Mouse (Mus musculus): ENCODE results near the gene Nrxn2. TPM values are rescaled to one million over a fixed set of nuclear protein-coding genes. Genes with fewer than 3 reads are reported as not detected.

Gene Nrxn2
- total RNA-seq (2014; rRNA removed) (355 and 426 TPM in 2 replicates), polyA plus RNA-seq (2015; fragmentation: Nextera tagmentation; extraction: Ambion mirVana) (54.4 and 60.4 TPM in 2 replicates)

GRCm38 (mm10) chr19:6418233-6418879 is at the start of gene Nrxn2:
Nrxn2 (plus strand) TSS chr19:6418731.
- H3K27me3 ChIP-seq (ENCODE audit: insufficient read depth, low read length): no peaks in the 10 kb centered on the region
- H3K4me2 ChIP-seq (ENCODE audit: low read depth, low read length): peak within 1 kb of the TSS; percentile 76
- H3K27ac ChIP-seq: peak within 1 kb of the TSS; percentile 94
- H3K9ac ChIP-seq (replicated peaks; ENCODE audit: low read length): peak within 1 kb of the TSS; percentile 80
- peak; percentile 97 for DNase-seq (ENCODE audit: low spot score)
- no peaks in the 10 kb centered on the region for H3K36me3 ChIP-seq (ENCODE audit: insufficient read depth, low read length)
- no peaks in the 10 kb centered on the region for H3K9me3 ChIP-seq (ENCODE audit: low read length)
- H3K4me1 ChIP-seq (ENCODE audit: insufficient read depth, low read length): peaks cover 50% of the 10 kb centered on the region
- under 1% methylated on average over 44 of the region's 46 CpGs for WGBS
- H3K4me3 ChIP-seq (ENCODE audit: low read length): peak within 1 kb of the TSS; percentile 73
- peak; percentile 95 for TF ChIP-seq CTCF (IDR thresholded peaks at IDR 0.05; ENCODE audit: low read depth)
- peak; percentile 93 for ATAC-seq

- TF ChIP-seq CTCF (IDR thresholded peaks at IDR 0.05; ENCODE audit: low read depth): no peak
- no peak overlapping the region for H3K4me3 ChIP-seq (ENCODE audit: low read length)
- peaks cover 81% of the 10 kb centered on the region for H3K36me3 ChIP-seq (ENCODE audit: insufficient read depth, low read length)
- H3K27ac ChIP-seq: no peak overlapping the region
- peaks cover under 1% of the 10 kb centered on the region for H3K4me1 ChIP-seq (ENCODE audit: insufficient read depth, low read length)
- no peak for DNase-seq (ENCODE audit: low spot score)
- WGBS: 86% methylated on average over 2 of the region's 2 CpGs
- H3K9me3 ChIP-seq (ENCODE audit: low read length): no peaks in the 10 kb centered on the region
- no peaks in the 10 kb centered on the region for H3K27me3 ChIP-seq (ENCODE audit: insufficient read depth, low read length)
- no peak overlapping the region for H3K4me2 ChIP-seq (ENCODE audit: low read depth, low read length)
- ATAC-seq: no peak
- no peak overlapping the region for H3K9ac ChIP-seq (replicated peaks; ENCODE audit: low read length)
Measured at GRCm38 (mm10) chr19:6370175-6370574, 48.4 kb upstream of the Nrxn2 start.

- H3K27me3 ChIP-seq (ENCODE audit: insufficient read depth, low read length): no peaks in the 10 kb centered on the region
- H3K9me3 ChIP-seq (ENCODE audit: low read length): no peaks in the 10 kb centered on the region
- no peak for TF ChIP-seq CTCF (IDR thresholded peaks at IDR 0.05; ENCODE audit: low read depth)
- no peak overlapping the region for H3K4me3 ChIP-seq (ENCODE audit: low read length)
- H3K27ac ChIP-seq: no peak overlapping the region
- DNase-seq (ENCODE audit: low spot score) (no peak), ATAC-seq (no peak)
- H3K36me3 ChIP-seq (ENCODE audit: insufficient read depth, low read length): peaks cover 90% of the 10 kb centered on the region
- no peak overlapping the region for H3K9ac ChIP-seq (replicated peaks; ENCODE audit: low read length)
- 90% methylated on average over 3 of the region's 3 CpGs for WGBS
- H3K4me1 ChIP-seq (ENCODE audit: insufficient read depth, low read length): no peaks in the 10 kb centered on the region
- H3K4me2 ChIP-seq (ENCODE audit: low read depth, low read length): no peak overlapping the region
Measured at GRCm38 (mm10) chr19:6372433-6372832, 46.1 kb upstream of the Nrxn2 start.

- DNase-seq (ENCODE audit: low spot score) (peak; percentile 89), ATAC-seq (peak; percentile 72; the same call in 1 of the 2 replicates)
- peak; percentile 84 for TF ChIP-seq CTCF (IDR thresholded peaks at IDR 0.05; ENCODE audit: low read depth)
- H3K4me1 ChIP-seq (ENCODE audit: insufficient read depth, low read length): no peaks in the 10 kb centered on the region; the same call in 1 of the 2 replicates
- H3K4me3 ChIP-seq (ENCODE audit: low read length): no peak overlapping the region
- H3K9me3 ChIP-seq (ENCODE audit: low read length): no peaks in the 10 kb centered on the region
- no peak overlapping the region for H3K27ac ChIP-seq
- no peak overlapping the region for H3K4me2 ChIP-seq (ENCODE audit: low read depth, low read length)
- H3K27me3 ChIP-seq (ENCODE audit: insufficient read depth, low read length): no peaks in the 10 kb centered on the region
- no peak overlapping the region for H3K9ac ChIP-seq (replicated peaks; ENCODE audit: low read length)
- H3K36me3 ChIP-seq (ENCODE audit: insufficient read depth, low read length): peaks cover 89% of the 10 kb centered on the region
- 59% methylated on average over 12 of the region's 12 CpGs for WGBS
Measured at GRCm38 (mm10) chr19:6373539-6374400, 44.8 kb upstream of the Nrxn2 start.

GRCm38 (mm10) chr19:6374571-6374970 is 44.0 kb upstream of the Nrxn2 start:
- H3K4me2 ChIP-seq (ENCODE audit: low read depth, low read length): no peak overlapping the region
- H3K9ac ChIP-seq (replicated peaks; ENCODE audit: low read length): no peak overlapping the region
- no peaks in the 10 kb centered on the region for H3K9me3 ChIP-seq (ENCODE audit: low read length)
- H3K36me3 ChIP-seq (ENCODE audit: insufficient read depth, low read length): peaks cover 87% of the 10 kb centered on the region
- no peak overlapping the region for H3K27ac ChIP-seq
- no peak for ATAC-seq
- TF ChIP-seq CTCF (IDR thresholded peaks at IDR 0.05; ENCODE audit: low read depth): no peak
- no peak overlapping the region for H3K4me3 ChIP-seq (ENCODE audit: low read length)
- H3K27me3 ChIP-seq (ENCODE audit: insufficient read depth, low read length): no peaks in the 10 kb centered on the region
- DNase-seq (ENCODE audit: low spot score): no peak
- no peaks in the 10 kb centered on the region; the same call in 1 of the 2 replicates for H3K4me1 ChIP-seq (ENCODE audit: insufficient read depth, low read length)
- WGBS: 97% methylated on average over 10 of the region's 10 CpGs

- no peaks in the 10 kb centered on the region; the same call in 1 of the 2 replicates for H3K4me1 ChIP-seq (ENCODE audit: insufficient read depth, low read length)
- no peak overlapping the region for H3K4me3 ChIP-seq (ENCODE audit: low read length)
- no peak overlapping the region for H3K4me2 ChIP-seq (ENCODE audit: low read depth, low read length)
- no peak overlapping the region for H3K9ac ChIP-seq (replicated peaks; ENCODE audit: low read length)
- H3K36me3 ChIP-seq (ENCODE audit: insufficient read depth, low read length): peaks cover 79% of the 10 kb centered on the region
- no peaks in the 10 kb centered on the region for H3K9me3 ChIP-seq (ENCODE audit: low read length)
- 82% methylated on average over 38 of the region's 42 CpGs for WGBS
- peak; percentile 13; the same call in 1 of the 2 replicates for ATAC-seq
- H3K27me3 ChIP-seq (ENCODE audit: insufficient read depth, low read length): no peaks in the 10 kb centered on the region
- DNase-seq (ENCODE audit: low spot score): no peak
- TF ChIP-seq CTCF (IDR thresholded peaks at IDR 0.05; ENCODE audit: low read depth): no peak
- no peak overlapping the region for H3K27ac ChIP-seq
Measured at GRCm38 (mm10) chr19:6375423-6376254, 42.9 kb upstream of the Nrxn2 start.

Data from hindbrain, postnatal 0 days (tissue).